Mouse (Mus musculus): Measurements from ENCODE around the gene Pnpo.

Gene Pnpo

DNA sequence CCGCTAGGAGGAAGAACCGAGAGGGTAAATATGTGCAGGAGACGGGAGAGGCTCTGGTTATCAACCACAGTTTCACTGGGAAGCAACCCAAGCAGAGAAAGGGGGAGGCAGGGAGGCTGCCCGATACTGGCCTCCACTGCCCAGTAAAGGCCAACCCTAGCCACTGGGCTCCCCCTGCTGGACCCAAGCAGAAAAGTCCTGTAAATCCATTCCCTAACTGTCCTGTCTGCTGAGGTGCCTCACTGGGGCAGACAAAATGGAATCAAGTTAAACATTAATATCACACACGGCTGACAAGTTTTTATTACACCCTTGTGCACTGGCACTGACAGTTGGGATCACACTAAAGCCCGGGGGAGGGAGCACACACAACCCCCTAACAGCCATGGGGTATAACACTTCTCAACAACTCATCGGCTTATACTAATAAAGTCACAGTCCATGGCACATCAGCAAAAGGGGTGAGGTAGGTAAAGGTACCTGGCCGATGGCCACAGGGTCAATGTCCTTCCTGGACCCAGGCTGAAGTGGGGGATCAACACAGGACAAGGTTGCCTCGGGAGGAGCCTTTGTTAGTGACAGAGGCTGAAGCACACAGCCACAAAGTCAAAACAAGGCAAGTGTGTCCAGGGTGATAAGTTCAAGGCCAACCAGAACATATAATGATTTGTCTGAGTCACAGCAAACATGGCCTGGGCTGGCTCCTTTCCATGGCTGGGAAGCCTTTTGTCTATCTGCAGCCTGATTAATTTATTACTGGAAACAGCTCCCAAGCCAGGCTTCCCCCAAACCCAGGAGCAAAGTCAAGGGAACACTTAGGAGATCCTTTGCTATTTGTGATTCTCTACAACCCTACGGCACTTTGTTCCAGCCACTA lies 6.0 kb downstream of the Pnpo start:
- no peak for DNase-seq (ENCODE audit: low spot score)

DNA sequence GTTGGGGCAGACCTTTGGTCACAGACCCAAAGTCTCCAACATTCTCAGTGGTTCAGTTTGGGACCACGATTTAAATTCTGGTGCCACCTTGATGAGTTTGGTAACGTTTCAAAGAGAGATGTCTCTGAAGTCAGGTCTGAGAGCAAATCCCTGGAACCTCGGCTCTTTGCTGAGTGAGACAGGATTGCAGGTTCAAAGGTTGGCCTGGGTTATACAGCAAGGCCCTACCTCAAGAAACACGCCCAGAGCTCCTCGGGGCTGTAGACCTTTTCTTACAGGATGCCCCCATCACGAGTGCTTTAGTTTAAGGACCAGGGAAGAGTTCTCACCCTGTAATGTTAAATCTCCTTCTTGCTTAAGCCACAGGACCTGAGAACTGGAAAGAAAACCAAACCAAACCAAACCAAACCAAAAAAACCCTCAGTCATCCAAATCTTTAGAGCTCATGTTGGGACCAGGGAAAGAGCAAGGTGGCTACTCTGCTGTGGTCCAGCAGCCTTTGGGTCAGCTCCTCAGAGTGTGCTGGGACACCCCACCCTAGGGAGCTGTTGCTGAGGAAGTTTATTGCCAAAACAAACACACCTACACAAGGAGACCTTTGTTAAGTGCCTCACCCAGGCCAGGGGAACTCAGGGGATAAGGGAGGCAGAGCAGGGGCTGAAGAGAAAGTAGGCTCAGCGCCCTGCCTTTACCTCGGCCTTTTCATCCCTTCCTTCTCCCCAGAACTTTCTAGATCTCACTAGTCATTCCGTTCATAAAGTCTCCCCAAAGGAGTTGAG lies 7.7 kb downstream of the Pnpo start:
- no peak for DNase-seq (ENCODE audit: low spot score)

DNA sequence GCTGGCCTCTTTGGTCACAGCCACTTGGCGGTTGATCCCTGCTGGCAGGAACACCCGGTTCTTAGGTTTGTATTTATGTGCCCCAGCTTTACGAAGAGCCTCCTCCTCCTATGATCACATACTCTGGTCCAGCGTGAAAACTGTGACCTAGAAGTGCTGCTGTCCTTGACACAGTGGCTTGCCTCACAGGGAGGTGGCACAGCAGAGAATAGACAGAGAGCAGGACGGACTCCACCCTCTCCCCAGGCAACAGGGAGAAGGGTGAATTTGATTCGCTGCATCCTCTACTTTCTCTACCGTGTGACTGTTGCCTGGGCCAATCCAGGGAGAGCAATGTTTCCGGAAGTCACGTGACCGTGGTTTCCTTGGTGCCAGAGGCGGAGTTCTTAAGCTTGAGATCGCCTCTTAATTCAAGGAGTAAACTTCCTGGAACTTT lies 8.8 kb downstream of the Pnpo start:
- DNase-seq (ENCODE audit: low spot score) = no peak

DNA sequence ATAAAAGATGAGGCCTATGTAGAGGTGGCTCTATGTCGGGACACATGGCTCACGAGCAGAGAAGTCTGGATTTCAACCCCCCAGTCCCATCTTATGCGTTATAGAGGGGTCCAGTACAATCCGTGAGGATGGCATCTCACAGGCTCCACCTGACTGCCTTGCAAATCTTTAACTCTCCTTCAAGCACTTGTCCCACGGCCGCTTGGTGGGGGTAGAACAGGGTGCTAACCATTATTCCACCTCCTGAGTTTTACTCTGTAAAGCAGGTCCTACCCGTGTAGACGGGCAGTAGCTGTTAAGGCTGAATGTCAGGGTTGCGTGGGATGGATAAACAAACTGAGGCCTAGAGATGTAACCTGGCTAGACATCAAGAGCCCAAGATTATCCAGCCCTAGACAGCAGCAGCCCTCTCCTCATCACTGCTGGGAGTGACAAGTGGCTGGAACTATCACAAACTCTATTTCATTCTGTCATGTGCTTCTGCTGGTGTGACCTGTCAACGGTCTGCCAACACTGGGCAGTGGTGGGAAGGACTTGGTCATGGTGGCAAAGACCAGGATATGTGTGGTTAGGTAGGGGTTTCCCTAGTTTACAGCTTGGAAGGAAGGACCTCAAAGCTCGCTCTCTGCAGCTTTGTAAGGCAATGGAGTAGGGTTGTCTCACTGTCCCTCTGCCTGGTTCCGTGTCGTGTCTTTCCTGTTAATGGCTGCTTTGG lies 10.1 kb downstream of the Pnpo start:
- DNase-seq (ENCODE audit: low spot score) = no peak

DNA sequence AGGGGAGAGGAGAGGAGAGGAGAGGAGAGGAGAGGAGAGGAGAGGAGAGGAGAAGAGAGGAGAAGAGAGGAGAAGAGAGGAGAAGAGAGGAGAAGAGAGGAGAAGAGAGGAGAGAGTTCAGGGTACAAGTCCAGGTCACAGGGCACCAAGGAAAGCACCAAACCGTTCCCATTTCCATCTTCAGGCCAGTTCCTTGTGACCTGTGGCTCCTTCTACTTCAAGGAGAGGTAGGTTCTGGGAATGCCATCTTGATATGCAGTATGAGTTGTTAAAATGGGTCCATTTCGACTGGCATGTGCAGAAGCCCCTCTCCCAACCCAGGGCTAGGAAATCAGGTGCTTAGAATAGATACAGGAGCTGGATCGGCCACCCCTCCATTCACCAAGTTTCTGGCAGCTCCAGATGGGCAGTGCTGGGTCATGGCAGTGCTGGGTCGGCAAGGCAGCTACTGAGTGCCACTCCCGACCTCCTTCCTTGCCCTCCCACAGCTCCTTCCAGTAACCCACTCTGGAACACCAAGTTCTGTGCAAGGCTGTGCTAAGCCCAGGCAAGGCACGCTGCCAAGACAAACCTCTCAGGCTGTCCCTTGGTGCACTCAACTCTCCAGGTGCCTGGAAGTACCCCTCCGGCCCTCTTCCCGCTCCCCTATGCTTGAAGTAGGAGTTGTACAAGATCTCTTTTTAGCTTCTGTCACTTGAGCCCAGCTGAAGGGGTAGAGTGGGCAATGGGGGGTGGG lies 12.3 kb downstream of the Pnpo start:
- no peak for DNase-seq (ENCODE audit: low spot score)

DNA sequence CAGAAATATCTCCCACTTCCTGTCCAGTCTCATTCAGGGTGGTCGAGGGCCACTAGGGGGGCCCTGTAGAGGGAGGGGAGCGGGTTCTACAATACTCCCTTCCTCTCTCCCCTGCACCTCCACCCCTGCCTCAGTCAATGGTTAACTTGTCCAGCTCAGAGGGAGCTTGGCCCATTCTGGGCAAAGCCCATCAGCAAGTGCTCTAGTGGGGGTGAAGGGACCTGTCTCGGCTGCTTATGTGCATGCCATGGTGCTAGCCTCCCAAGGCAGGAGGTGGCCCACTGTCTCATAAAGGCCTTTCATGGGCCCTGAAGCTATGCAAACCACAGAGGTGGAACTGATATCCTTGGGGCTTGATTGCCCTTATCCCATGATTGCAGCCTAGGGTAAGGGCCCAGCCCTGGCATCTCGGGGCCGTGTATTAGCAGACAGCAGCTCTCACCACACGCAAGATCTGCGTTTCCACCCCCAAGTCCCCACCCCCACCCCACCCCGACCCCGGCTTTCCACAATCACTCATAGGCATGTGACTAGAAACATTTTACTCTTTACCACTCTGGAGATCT lies 13.9 kb downstream of the Pnpo start:
- no peak for DNase-seq (ENCODE audit: low spot score)

DNA sequence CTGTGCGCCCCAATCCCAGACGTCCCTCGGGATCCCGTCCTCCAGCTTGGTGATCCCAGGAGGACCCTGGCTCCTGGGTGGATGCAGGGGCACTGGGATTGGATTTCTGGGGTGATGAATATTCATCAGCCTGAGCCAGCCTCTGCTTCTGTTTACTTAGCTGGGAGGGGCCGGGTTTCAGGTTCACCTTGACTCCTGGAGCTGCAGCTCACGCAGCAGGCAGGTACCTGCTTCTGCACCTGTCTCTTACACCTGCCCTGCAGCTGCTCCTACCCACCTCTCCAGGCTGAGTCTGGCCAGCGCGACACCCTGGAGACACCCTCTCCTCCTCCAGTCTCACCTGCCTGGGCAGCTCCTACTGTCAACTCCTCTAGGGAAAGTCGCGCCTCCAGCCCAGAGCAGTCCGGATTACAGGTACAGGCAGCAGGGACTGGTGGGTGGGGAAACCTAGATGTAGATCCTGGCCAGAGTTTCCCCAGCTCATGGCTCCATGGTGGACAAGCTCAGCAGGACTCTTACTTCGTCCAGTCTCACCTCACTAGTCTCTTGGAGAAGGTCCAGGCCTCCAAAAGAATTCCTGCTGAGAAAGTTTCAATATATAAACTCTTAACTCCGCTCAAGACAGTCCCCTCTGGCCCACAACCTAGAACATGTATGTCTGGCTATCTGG lies 14.6 kb downstream of the Pnpo start:
- no peak for DNase-seq (ENCODE audit: low spot score)

DNA sequence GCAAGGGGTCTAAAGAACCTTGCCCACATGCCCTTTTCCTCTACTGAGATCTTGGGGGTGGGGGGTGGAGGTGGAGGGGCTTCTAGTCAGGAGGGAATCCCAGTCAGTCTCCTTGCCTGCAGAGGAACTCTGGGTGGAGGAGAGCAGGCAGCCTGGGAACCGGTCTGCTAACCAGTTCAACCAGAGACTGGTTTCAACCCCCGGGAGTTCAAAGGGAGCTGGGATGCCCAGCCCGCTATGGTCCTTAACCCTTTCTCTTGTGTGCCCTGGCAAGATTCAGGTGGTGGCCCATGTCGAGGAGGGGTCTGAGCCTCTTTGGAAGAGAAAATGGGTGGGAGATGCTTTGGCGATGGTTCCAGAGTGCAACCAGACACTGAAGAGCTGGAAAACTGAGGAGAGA lies 15.1 kb downstream of the Pnpo start:
- no peak for DNase-seq (ENCODE audit: low spot score)

DNA sequence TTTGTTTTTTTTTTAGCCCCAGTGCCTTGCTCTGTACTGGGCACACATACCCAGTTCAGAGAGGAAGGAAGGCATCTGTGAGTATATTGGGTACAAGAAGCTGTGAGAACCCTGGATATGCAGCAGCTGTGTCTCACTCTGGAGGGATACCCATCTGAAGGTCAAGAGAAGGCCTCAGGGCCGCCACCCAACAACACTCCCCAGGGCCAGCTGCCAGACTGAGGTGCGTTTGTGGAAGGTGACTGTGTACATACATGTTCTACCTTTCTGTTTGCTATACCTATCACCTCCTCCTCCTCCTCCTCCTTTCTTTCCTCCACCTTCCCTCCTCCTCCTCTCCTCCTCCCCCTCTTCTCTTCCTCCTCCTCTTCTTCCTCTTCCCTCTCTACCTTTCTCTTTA lies 15.7 kb downstream of the Pnpo start, which contains the start of gene Prr15l:
Gene Prr15l (plus strand): TSS at position 17 of the 400 bp plus-strand sequence.
- DNase-seq (ENCODE audit: low spot score) = no peak

DNA sequence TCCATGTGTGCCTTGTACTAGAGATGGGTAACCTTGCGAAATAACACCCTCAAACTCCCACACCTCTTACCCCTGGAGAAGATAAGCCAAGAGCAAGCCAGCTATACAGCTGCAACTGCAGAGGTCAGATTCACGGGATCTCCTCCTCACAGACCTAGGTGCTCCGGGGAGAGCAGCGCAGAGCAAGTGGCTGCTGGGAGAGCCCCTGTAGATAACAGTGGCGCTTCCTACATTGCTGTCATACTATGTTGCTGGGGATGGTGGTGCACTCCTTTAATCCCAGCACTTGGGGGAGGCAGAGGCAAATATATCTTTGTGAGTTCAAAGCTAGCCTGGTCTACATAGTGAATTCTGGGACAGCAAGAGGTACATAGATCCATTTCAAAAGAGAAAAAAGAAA lies 17.2 kb downstream of the Pnpo start:
- no peak for DNase-seq (ENCODE audit: low spot score)

DNA sequence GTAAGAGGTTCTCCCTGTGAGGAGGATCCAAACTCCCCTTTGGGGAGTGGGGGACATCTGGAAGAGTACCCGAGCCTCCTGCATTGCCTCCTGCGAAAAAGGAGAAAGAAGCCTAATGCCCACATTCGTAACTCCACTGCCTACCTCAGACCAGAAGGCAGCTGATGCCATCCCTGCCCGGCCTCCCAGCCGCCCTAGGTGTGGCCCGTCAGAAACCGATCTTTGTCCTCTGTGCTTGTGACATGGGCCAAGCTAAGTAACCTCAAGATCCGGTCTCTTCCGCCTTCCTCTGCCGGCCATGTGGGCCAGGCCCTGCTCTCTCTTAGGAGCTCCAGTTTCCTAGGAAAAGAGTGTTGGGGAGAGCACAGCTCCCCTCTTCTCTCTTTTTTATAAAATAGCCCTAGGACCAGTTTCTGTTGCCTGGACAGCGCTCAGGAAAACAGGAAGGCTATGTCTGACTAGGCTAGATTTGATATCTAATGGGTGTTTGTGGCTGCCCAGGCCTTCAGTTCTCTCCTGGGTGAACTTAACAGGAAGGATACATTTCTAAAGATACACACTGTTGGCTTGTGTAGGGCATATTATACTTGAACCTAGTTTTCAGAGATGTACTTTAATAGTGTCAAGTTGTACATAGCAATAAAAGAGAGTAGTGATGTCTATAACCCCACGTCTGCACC lies 18.2 kb downstream of the Pnpo start:
- no peak for DNase-seq (ENCODE audit: low spot score)

DNA sequence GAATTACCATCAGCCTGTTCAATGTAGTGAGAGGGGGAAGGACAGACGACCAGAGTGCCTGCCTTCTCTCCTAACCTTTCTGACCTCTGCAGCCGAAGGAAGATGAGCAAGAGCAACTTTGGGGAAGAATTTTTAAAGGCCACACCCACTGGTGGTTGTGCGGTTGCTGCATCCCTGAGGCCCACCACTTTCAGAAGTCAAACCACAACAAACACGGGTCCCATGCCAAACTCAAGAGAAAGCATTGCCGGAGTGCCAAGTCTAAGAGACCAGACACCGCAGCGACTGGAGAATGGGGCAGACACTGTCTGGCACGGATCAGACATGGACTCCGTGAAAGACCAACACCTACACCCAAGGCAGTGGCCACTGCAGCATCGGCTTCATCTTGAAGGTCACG lies 18.9 kb downstream of the Pnpo start:
- no peak for DNase-seq (ENCODE audit: low spot score)

DNA sequence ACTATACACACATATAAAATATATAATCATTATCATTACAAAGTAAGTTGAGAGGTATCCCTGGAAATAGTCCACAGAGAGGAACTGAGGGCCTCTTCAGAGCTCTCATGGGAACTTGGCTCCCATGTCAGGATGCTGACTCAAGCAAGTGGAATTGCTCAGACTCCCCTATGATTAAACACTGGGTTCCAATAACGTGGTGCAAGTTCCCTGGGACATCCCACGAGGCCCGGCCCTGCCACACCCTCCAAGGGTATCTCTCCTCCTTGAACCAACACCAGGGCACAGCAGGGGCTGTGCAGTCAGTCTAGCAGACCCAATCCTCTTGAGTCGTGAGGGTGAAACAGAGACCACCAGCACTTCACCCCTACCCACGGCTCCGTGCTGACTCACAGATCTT lies 24.8 kb downstream of the Pnpo start:
- no peak for DNase-seq (ENCODE audit: low spot score)

DNA sequence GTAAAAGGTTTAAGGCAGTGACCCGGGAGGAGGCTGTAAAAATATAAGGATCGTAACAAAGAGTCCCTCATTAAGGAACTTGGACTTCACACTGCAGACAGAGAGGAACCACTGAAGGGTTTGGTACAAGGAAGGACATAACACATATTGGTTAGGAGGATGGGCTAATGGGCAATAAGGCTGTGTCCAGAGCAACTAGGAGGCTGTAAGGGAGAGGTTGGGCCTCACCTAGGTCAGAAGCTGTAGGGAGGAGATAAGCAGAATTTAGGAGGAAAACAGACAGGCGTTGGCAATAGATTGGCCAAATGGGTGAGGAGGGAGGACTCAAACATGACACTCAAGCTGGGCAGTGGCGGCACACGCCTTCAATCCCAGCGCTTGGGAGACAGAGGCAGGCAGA lies 26.4 kb downstream of the Pnpo start:
- DNase-seq (ENCODE audit: low spot score) = no peak

DNA sequence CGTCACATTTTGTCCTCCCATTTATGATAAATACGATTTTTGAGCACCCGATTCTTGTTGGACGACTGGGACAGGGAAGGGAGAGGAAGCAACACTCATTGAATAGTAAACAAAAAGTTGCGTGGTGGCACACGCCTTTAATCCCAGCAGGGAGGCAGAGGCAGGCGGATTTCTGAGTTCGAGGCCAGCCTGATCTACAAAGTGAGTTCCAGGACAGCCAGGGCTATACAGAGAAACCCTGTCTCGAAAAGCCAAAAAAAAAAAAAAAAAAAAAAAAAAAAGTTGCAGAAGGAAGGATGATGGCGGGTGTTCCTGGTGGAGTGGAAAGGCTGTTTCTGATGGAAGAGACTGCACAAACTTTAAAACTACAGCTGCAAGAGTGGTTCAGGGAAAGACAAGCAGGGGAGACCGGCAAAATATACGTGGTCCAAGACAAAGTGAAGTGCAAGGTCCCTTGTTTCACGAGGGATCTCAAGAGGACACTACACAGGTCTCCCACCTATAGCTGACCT lies 26.8 kb downstream of the Pnpo start:
- DNase-seq (ENCODE audit: low spot score) = no peak

DNA sequence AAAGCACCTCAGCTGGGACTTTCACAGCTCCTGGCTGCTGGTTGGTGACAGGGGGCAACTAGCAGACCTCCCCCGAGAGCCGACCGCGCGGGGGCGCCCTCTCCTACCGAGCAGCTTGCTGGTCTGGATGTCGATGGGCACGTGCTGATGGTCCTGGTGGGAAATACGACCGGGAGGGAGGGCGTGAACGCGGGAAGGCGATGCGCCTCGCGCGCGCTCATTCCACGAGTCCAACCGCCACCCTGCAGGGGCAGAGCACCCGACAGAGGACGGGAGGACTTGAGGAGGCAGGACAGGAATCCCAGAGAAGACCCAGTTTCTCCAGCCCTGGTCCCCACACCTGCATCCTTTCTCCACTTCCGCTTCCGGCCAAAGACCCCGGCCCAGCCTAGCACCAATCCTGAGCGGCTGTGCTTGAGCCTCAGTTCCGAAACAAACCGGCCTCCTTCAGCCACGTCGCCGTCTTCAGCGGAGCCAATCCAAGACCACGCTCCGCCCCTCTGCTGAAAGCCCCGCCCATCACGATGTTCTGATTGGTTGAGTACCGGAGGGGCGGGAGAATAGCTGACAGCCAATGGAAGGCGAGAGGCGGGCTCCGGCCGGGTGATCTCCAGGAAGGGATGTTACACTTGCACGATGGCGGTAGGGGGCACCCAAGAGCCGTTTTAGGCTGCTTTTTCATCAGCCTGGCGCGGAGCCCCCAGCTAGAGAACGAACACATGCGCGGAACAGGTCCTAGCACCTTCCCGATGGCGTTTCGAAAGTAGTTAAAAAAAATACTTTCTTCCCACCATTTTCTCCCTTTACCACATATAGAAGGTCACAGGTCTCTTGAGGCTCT lies 27.5 kb downstream of the Pnpo start, which contains the start of gene Cdk5rap3:
Gene Cdk5rap3 (minus strand): TSS at position 453 of the 841 bp plus-strand sequence.
- DNase-seq (ENCODE audit: low spot score) = peak; percentile 98

DNA sequence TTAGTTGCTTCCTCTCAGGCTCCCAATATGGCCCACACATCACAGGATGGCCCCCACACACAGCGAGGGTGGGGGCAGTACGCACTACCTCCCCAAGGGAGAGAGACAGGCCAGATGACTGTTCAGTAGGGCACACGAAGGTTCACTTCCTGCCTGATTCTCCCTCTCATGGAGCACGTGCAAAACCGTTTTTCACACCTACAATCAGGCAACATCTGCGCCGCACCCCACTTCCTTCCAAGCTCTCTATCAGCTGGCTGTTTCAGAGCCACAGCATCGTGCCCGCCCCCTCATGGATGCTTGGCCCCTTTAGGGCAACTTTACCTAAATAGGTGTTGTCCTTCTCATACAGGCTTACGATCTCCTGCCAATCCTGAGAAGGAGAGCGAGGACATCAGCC lies 31.1 kb downstream of the Pnpo start:
- no peak for DNase-seq (ENCODE audit: low spot score)

DNA sequence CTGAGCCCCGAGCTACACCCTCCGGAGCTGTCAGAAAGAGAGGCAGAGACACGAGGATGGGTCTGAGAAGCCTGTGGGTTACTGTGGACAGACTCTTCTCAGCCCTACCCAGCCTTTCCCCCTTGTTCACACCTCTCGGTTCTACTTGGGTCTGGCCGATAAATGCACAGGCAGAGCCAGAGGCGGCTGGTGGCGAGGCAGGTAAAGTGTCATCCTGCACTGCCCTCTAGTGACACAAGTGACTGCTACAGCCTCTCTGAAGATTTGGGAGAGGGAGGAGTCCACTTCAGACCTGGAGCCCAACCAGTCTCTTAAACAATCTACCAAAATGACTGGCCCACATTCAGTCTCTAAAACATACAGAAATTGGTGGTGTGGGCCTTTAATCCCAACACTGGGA lies 33.8 kb downstream of the Pnpo start:
- DNase-seq (ENCODE audit: low spot score) = peak; percentile 88

DNA sequence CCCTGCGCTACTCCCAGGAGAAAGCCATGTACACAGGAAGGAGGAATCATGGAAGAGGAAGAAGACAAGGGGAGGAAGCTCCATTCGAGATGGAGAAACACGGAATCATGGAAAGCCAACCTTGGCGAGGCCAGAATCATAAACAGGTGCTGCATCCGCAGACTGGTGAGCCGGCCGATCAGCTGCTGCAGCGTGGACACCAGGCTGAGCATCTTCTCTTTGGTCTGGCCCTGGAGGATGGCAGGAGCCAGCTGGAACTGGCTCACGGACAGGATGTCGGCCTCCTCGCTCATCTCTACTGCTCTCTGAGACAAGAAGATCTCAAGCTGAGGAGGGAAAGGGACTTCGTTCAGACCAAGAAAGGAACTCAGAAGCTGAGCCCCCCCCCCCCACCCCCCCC lies 35.2 kb downstream of the Pnpo start:
- no peak for DNase-seq (ENCODE audit: low spot score)

Measured in MN1 (cell line).